Mouse (Mus musculus): ENCODE measurements at regions not wholly inside any gene's neighbourhood (a gene's known extent, or its start where the extent isn't known, plus 50 kb on each side); places are given as distances from the start of the nearest gene placed in this dataset.

DNA sequence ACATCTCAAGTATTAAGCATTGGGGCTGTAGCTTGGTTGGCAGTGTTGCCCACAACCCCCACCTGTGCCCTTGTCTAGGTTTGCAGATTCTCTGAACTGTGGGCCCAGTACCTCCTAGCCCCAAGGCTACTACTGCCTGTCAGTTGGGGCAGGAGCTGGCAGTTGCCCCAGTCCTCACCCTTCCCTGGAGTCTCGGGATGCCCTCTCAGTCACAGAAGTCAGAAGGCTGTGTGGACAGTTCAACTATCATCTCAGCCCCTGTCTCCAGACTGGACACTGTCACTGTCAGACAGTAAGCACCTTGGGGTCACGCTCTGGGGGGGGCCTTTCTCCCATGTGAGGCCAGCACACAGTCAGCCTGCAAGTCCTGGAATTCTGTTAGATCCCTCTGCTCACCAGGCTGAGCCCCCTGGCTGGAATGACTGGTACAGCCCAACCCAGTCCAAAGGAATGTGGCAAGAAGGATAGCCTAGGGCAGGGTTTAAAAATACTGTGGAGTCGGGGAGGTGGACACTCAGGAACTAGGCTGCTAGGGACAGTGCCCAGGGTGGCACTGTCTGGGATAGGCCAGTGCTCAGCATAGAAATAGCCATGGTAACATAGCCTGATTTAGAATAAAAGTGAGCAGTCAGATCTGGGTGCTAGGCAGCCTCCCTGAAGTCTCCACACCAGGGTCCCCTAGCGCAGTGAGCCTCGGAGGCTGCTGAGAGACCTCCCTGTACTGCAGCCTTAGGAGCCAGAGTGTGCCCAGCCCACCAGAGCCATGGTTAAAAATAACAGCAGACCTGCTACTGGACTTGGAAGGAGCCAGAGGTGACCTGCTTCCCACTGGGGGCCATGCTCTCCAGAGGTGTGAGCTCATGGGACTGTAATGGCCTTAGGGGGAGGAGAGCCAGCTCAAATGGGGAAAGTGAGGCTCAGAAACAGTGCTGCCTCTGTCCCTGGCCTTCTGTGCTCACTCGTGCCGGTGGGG lies 83.1 kb upstream of the Ptpn1 start:
- no peak for DNase-seq (ENCODE audit: low spot score)

DNA sequence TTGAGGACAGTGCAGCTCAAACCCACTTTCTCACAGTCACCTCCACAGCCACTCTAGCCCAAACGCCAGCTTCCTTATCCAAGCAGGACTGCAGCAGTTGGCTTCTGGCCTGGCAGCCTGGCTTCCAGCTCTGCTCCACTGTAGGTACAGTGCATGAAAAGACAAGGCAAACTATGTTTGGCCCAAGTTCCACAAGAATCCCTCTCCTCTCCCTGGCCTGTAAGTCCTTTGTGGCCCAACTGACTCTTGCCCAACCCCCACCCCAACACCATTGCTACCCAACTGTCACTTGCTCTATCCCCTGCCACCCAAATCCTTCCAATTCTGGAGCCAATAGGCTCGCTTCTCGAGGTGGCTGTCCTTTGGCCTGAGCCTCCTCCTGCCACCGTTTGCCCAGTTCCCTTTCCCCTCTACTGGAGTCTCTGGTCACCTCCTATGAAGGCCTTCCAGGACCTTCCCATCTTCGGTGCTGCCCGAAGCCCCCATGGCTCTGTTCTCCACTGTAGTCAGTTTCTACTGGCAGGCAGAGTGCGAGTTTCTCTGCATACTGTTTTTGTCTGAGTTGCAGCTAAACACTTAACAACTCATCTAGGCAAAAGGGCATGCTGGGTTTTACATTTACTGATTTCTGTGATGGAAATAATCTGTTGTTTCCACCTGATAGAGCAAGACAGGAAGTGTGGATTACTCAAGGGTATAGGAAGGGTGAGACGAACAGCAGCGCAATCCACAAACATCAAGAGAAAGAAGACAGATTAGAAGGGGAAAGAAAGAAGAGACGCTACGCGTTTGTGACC lies 84.4 kb upstream of the Ptpn1 start:
- peak; percentile 79 for DNase-seq (ENCODE audit: low spot score)

DNA sequence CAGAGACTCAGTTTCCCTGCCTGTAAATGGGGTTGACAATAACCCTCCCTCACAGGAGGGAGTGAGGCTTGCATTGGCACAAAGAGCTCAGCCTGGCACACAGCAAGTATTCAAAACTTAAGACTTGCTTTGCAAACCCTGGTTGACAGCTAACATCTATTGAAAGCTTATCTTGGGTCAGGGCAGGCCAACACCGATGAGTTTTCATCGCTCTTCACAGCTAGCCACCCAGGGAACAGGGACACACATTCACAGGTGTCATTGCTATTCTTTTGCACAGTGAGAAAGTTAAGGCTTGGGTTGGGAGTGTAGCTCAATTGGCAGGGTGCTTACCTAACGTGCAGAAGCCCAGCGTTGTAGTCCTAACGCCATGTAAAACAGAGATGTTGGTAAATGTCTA lies 86.5 kb upstream of the Ptpn1 start:
- DNase-seq (ENCODE audit: low spot score): no peak

DNA sequence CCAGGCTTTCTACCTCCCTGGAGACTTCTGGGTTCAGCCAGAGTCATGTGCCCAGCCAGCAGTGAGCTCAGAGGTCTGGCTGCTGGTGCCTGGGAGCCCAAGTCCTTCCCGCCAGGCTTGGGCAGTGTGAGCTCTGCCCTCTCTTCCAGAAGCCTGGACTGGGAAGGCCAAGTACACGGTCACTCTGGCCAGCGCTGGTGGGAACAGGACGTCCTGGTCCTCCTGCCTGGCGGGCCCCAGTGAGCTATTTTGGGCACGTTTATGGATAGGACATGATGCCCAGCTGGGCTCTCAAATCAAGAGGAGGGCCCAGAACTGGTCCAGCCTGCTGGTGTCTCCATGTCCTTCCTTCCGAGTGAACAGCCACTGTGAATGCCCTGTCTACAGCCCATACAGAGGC lies 87.3 kb upstream of the Ptpn1 start:
- DNase-seq (ENCODE audit: low spot score): peak; percentile 97

DNA sequence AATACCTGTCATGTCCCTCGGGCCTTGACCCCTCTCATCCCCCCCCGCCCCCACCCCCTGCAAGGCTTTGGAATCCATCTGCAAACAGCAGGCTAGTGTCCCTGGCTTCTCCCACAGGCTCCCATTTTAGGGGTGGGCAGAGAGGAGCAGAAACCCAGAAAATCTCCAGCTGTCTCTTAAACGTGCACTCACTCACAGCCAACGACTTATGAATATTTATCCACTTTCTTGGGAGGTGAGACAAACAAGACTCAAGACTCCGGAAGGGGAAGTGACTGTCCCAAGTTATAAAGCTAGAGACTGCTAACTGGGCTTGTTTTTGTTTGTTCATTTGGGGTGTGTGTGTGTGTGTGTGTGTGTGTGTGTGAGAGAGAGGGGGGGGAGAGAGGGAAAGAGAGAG lies 87.9 kb upstream of the Ptpn1 start:
- DNase-seq (ENCODE audit: low spot score): no peak

DNA sequence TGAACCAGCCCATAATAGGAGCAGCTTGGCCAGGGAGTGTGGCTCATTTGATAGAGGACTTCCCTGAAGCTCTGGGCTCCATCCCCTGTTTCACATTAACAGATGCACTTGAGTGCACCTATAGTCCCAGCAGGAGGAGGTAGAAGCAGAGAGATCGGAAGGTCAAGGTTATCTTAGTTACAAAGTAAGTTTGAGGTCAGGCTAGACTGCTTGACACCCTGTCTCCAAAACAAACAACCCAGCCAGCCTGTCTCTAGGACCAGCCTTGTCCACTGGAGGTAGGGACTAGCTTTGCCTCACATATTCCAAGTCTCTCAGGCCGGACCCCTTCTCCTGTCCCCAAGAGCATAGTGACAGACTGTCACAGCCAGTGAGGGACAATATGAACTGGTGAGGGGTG lies 88.9 kb upstream of the Ptpn1 start:
- no peak for DNase-seq (ENCODE audit: low spot score)

DNA sequence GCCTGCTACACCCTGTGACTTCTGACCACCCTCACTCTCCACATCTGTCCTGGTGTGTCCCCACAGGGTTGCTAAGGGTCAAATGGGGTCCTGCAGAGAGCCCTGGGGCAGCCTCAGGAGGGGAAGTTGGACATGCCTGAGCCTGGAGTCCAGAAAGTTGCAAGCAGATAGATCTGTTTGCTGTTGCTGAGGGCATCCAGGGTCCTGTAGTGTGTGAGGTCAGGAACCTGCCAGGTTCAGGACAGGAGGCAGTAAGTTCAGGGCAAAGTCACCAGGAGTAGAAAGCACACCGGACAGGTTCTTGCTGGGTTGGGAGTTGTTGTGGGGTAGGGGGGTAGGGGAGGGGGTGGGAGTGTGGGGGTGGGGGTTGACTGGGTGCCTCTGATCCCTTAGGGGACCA lies 89.4 kb upstream of the Ptpn1 start:
- DNase-seq (ENCODE audit: low spot score): no peak

DNA sequence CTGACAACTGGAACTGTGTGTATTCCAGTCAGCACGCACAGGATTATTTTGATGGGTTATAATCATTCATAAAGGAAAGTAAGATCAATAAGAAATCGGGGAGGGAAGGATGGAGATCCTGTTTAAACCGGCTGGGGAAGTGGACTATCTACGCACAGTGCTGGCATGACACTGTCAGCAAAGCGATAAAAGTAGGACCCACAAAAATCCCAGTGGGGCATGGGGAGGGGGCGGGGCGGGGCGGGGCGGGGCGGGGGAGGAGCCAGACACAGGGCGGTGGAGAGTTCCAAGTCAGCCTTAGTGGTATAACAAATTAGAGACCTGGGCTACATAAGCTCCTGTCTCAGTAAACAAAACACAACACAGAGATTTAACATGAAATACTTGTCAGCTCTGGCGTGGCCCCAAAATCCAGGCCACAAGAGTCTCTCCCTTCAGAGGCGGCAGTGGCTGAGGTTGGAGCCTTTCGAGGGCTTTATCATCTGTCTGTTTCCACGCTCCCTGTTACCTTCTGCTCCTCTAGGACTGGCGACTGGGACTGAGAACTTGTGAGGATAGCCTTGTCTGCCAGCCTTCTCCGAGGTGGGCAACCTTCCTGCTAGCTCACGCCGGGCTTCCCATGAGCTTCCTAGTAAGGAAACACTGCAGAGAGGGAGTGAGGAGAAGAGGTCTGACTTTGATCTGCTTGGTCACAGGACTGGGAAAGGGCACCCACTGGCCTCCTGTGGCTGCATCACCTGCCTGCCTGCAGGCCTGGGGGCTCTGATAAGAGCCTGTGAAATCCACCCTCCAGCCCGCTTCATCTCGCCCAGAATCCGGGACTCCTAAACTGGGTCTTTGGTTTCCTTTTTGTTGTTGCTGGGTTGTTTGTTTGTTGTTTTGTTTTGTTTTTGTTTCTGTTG lies 90.3 kb upstream of the Ptpn1 start:
- DNase-seq (ENCODE audit: low spot score): no peak

DNA sequence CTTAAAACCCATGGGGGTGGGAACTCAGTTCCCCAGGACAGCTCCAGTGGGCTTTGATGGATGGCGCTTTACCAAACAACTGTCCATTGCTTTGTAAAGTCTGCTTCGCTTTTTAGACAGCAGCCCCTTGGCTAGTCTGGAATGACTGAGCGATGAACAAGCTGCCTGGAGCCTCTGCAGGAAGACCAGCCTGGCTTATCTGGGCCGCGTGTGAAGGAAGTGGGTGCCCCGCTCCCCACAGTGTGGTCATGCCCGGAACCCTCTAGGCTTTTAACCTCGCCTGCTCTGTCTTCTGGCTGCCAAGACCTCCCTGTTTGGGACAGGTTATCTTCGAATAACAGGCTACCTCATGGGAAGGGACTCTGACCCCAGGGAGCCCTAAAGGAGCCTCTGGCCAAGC lies 91.5 kb upstream of the Ptpn1 start:
- DNase-seq (ENCODE audit: low spot score): no peak

DNA sequence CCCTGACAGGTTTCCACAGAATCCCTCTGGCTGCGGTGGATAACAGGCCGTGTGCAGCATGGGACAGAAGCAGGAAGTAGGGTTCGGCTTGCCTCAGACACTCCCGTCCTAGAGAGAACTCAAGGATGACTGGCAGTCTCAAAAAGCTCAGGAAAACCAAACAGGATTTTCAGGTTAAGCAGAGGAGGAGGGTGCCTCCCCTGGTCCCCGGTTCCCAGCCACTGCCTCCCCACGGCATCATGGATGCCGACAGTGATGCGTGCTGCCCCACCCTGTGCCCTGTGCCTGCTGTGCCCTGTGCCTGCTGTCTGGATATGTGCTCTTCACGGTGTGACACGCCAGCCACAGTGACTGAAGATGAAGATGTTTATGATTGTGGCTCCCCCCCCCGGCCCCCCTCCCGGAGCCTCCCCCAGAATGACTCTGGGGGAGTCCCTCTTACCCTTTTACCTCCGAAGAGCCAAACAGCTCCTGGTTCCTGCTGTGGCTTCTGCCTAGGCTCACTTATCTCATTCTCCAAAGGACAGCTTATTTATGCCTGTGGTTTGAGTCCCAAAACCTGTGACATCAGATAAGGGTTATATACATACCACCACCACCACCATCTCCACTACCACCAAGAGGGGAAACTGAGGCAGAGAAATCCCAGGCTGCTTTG lies 92.4 kb upstream of the Ptpn1 start:
- DNase-seq (ENCODE audit: low spot score): no peak

DNA sequence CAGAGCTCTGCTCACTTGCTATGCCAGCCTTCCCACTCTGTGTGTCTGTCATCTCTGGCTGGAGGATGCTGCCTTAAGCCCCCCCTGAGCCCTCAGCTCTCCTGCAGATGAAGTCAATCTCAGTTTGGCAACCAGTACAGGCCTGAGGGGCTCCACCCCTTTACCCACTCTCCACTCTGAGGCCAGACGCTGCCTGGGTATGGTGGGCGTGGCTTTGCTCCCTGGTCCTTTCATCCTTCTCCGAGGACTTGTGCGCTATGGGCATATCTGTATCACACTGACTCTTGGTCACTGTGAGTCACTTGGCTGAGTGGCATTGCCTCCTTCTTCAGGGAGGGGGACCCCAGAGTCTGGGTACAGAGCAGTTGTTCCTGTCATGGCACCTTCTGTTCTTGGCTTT lies 94.3 kb upstream of the Ptpn1 start:
- DNase-seq (ENCODE audit: low spot score): no peak

DNA sequence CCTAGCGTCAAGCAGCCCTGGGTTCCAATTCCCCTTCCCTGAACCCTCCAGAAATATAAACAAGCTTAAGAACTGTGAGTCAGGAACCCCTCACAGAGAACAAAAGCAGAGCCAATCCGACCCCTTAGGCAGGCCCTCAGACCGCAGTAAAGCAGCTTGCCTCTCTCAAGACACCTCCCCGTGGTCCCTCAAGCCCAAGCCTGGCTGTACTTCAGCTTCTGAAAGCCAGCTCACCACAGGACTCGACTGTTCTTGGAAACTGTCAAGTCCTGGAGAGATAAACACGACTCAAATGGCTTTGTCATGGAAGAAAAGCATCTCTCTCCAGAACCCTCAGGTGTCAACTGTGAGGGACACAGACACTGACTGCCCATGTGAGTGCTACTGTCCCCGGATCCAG lies 95.2 kb upstream of the Ptpn1 start:
- no peak for DNase-seq (ENCODE audit: low spot score)

DNA sequence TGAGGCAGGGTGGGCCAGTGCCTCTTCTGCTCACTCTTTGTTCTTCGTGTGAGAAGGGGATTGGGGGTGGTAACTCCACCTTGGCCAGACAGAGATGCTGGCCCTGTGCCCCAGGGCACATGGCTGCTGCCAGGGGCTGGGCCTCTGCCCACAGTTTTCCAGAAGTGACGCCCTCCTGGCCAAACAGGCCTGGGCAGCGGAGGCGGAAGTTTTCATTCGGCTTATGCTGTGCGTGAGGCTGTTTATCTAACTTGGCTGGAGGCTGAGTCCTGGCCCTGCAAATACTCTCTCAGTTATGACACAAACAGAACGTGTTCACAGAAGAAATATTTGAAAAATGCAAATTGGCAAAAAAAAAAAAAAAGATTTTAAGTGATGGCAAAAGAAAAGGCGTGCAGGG lies 97.3 kb upstream of the Ptpn1 start:
- peak; percentile 82 for DNase-seq (ENCODE audit: low spot score)

DNA sequence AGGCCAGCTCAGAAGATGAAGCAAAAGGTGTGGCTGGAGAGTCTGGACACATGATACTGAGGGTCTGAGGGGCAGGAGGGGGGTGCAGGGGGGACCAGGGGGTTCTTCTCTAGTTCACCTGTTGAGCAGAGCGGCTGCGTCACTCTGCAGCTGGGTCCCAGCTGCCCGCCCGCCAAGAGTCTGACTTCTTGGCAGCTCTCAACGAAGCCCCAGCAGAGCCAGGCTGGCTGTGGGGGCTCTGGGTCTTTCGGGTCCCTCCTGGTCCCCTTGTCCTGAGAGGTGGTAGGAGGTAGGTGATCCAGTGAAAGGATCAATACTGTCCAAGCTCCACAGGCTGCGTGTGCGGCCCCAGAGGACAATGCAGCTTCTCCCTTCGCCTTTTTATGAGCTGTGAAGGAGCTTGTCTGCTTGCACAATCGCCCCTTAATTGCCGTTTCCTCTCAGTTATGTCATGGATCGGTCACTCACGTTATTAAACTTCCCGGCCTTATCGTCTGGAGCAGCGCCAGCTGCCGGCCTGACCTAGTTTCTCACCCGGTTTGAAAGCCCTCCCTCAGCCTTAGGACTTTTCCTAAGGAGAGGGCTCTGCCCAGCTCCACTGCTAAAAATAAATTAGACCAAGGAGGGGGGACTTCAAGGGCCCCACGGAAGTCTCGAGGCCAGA lies 98.4 kb upstream of the Ptpn1 start:
- peak; percentile 88 for DNase-seq (ENCODE audit: low spot score)

DNA sequence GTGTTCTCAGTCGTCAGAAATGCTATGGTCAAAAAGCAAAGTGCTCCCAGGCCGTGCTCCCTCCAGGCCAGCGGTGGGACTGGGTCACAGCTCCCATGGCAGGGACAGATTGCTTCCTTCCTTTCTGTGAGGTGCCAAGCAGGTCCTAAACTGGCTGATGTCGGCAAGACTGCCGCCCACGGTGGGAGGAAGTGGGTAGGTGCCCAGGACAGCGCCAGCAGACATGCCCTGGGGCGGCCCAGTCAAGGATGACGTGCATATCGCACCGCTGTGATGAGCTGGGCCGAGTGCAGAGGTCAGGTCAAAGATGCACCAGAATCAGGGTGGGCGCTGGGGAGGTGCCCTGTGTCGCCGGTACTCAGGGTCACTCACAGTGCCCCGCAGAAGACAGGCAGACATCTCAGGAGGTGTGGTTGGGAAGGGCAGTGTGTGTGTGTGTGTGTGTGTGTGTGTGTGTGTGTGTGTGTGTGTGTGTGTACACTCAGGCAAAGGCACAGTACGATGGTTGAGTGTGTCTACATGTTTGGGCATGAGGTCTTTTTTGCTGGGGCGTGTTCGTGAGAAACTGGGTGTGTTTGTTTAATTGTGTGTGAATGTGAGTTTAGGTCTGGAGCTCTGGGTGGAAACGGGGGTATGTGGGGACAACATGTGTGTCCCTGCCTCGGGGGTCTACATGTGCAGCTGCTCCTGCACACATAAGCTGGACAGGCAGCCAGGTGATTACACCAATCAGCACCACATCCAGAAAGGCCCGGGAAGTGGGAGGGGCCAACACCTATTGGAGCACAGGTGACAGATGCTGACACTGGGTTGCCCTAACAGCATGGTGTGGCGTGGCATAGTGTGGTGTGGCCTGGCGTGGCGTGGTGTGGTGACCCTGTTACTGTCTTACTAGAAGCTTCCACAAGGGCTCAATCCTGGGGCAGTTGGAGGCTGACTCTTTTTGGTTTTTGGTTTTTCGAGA lies 100.5 kb upstream of the Ptpn1 start:
- DNase-seq (ENCODE audit: low spot score): no peak

DNA sequence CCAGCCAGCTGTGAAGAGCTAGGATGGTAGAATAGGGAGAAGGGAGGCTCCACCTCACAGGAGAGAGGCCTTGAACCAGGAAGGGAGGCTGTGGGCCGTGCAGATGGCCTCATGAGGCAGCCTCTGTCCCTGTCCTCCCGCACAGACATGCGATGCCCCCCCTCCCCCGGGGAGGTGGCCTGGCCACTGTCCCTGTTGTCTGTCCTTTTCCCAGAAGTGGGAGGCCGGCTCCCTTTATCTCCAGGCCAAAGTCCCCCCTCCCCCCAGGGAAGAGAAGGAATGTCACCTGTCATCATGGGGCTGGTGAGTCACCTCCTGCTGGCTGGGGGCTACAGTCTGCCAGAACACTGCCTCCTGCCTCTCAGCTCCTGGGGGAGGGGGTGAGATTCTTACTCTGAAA lies 103.6 kb upstream of the Ptpn1 start:
- no peak for DNase-seq (ENCODE audit: low spot score)

DNA sequence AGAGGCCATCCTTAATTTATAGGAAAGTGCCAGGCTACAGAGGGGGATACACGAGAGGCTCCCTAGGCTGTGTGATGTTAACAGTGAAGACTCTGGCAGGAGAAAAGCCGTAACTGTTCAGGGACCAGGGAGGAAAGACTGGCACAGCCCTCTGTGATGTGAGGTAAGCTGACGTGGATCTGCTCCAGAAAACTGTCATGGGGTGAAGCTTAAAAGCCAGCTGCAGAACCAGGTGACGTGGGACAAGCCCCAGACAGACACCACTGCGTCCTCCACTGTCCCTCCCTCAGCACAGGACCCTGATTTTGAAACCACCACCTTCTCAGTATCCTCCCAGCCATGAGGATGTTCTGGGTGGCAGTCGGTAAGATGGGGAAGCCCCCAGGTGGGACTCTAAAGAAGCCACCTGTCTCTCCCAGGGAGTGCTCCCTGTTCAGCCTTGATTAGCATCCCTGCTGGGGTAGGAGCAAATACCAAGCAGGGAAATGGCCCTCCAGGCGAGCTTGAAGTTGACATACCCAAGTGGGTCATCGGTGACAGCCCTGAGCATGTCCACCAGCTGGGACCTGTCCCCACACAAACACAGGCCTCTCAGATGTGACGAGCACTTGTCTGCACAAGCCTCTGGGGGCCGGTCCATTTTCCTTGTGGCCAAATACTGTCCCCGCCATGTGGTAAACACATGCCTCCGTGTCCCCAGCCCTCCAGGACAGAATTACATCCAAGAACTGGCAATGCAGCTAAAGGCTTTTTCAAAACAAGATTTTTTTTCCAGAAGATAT lies 104.7 kb upstream of the Ptpn1 start:
- DNase-seq (ENCODE audit: low spot score): no peak

DNA sequence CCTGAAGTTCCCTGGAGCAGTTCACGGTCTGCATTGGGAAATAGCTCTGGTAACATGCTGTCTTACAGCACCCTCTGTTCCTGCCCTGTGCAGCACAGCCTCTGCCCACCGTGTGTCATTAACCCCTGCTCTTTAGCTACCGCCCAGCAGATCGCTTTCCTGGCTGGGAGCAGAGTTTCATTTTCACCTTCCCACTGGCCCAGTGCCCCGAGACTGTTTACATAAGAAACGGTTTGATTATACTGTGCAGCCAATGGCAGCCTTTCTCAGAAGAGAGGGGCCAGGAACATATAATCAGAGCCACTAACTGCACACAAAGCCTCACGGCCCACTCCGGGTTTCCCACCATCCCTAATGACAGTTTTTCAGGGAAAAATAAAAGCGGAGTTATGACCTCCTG lies 108.3 kb upstream of the Ptpn1 start:
- DNase-seq (ENCODE audit: low spot score): peak; percentile 84

DNA sequence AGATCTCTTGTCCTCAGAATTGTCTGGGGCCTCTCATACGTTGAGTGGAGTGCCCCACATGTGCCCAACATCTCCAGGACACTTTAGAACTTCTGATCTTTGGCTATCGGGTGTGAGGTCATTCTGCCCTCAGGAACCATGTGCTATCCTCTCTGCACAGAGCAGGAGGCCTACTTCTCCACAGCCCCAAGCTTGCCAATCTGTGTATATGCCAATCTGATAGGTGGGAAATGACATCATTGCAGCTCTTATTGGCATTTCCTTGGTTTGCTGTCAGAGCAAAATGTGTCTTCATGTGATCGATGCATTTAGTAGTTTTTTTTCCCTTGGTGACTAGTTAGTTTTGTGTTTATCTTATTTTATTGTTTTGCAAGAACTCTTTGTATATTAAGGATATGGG lies 108.8 kb upstream of the Ptpn1 start:
- DNase-seq (ENCODE audit: low spot score): peak; percentile 79
